In the genomic region with DNA sequence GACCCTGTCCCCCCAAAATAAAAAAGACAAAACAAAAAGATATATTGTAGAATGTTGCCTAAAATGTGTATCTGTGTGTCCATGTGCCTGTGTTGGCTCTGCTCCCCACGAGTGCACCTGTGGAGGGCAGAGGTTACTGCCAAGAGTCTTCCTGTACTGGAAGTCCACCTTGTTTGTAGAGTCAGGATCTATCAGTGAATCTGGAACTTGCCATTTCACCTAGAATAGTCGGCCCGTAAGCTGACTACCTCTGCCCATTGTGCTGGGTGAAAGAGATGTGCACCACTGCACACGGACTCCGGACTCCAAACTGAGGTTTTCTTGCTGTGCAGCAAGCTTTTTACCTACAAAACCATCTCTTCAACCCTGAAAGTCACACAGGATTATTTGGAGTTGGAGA, we compare ENCODE assay signal across 24 mouse cellular contexts. TPM values are rescaled to one million over a fixed set of nuclear protein-coding genes. Genes with fewer than 3 reads are reported as not detected.
DNase-seq lines count a peak whose midpoint lies in the region; ATAC-seq lines count a peak whose summit lies in the region.
"Had no signal": no experiment of that assay in that cellular context is flagged by ENCODE, and none has a peak within 500 bp of the region (broad histone marks: within the 10 kb centered on the region; RNA-seq: fewer than 3 reads in every experiment).

No protein-coding gene starts in this region.

- no peaks in the 10 kb centered on the region for H3K9me3 ChIP-seq in kidney, embryonic 14.5 days (ENCODE audit: control insufficient read depth, low read length)
- H3K9me3 ChIP-seq: G1E; hindbrain, embryonic 15.5 days had no signal

- intact Hi-C loops in heart, postnatal 10 days (cut with DNase I), result loop anchor here (5.0 kb wide), 1 partner anchor 98 kb away; no protein-coding TSS in a partner anchor

- no peak overlapping the region for H3K4me2 ChIP-seq in kidney, embryonic 14.5 days (replicated peaks; ENCODE audit: low read depth, low read length)
- H3K4me2 ChIP-seq: heart, embryonic 11.5 days; hindbrain, embryonic 15.5 days had no signal

- ATAC-seq in kidney, embryonic 14.5 days (ENCODE audit: low FRiP score, low TSS enrichment), result no peak
- ATAC-seq: forebrain, embryonic 14.5 days; forebrain, postnatal 0 days; Patski had no signal

- no peak overlapping the region for H3K4me3 ChIP-seq in kidney, embryonic 14.5 days (ENCODE audit: low read length)
- H3K4me3 ChIP-seq: gastrocnemius, adult 2 months; hindbrain, embryonic 15.5 days had no signal

- DNase-seq in kidney, adult 18-20 months, result peak; percentile 8
- peak; percentile 61 for DNase-seq in kidney, adult 9 months
- no peak for DNase-seq in kidney, postnatal 4 days
- peak; percentile 18 for DNase-seq in kidney, postnatal 14 days
- DNase-seq in kidney, postnatal 36 days, result peak; percentile 36 to 42
- DNase-seq in heart, postnatal 10 days, result no peak
- DNase-seq: adrenal gland, postnatal 10 days; adrenal gland, postnatal 36 days; B cell, adult 2 months; cerebellum, adult 18-20 months; cerebellum, adult 9-10 months; cerebellum, postnatal 14 days; forebrain, postnatal 0 days; gastrocnemius, adult 2 months; gastrocnemius, postnatal 14 days; heart, adult 11 months; heart, postnatal 36 days had no signal

- no peak overlapping the region for H3K9ac ChIP-seq in kidney, embryonic 14.5 days (ENCODE audit: low read depth, low read length)
- H3K9ac ChIP-seq: forebrain, postnatal 0 days; hindbrain, embryonic 15.5 days had no signal

- H3K36me3 ChIP-seq in kidney, embryonic 14.5 days (ENCODE audit: control insufficient read depth, insufficient read depth, low read length), result peaks cover 80% of the 10 kb centered on the region

- H3K27ac ChIP-seq in kidney, embryonic 14.5 days (ENCODE audit: low read depth, low read length), result no peak overlapping the region
- H3K27ac ChIP-seq: gastrocnemius, adult 2 months; hindbrain, embryonic 15.5 days had no signal

- no peaks in the 10 kb centered on the region for H3K4me1 ChIP-seq in kidney, embryonic 14.5 days (ENCODE audit: control insufficient read depth, insufficient read depth, low read length)
- H3K4me1 ChIP-seq: hindbrain, embryonic 15.5 days had no signal

- no peaks in the 10 kb centered on the region for H3K27me3 ChIP-seq in kidney, embryonic 14.5 days (ENCODE audit: control insufficient read depth, insufficient read depth, low read length)
- H3K27me3 ChIP-seq: CH12.LX; hindbrain, embryonic 15.5 days; Patski had no signal

- WGBS in kidney, embryonic 14.5 days, result 96% methylated on average over 5 of the region's 5 CpGs

RNA-seq across cellular contexts. Expression of a gene that starts 26.7 kb away (rescaled TPM):
- polyA plus RNA-seq in kidney, embryonic 14.5 days (2014; fragmentation: Nextera tagmentation; extraction: Ambion mirVana), result 60.0 and 84.3 TPM in 2 replicates
- 100 to 1,000 TPM; 107 to 121 TPM for total RNA-seq in heart, postnatal 10 days (2021)

Comparison
In these comparisons a context has a peak if more than half of its experiments do, and no peak if none do; other contexts are left out.
1. DNase-seq: peak in kidney, adult 18-20 months (single experiment), kidney, adult 9 months (single experiment), kidney, postnatal 14 days (single experiment) and kidney, postnatal 36 days (2 of 2); none in kidney, postnatal 4 days (0 of 2) and heart, postnatal 10 days (0 of 2).